Mouse (Mus musculus): Measurements from ENCODE around the gene Hpcal1. TPM values are rescaled to one million over a fixed set of nuclear protein-coding genes. Genes with fewer than 3 reads are reported as not detected.
"Not testable (repeated sequence)": the region's sequence is repeated elsewhere in the genome, so short reads cannot be mapped to it uniquely, and the experiment has no call there.

Gene Hpcal1
- polyA plus RNA-seq, 1 experiment: 76.2 TPM

- 89% methylated on average over 5 of the region's 5 CpGs for WGBS
- DNase-seq (ENCODE audit: low read depth in 1 of 2, low spot score in 2 of 2): no peak
- H3K36me3 ChIP-seq (ENCODE audit: control insufficient read depth, insufficient read depth, low read length): no peaks in the 10 kb centered on the region
- TF ChIP-seq CTCF (IDR thresholded peaks at IDR 0.05; ENCODE audit: extremely low read depth, insufficient read depth, insufficient read length, insufficient replicate concordance) (no peak), POLR2A (IDR thresholded peaks at IDR 0.05; ENCODE audit: low read depth, low read length) (no peak)
- no peaks in the 10 kb centered on the region for H3K27me3 ChIP-seq (ENCODE audit: control insufficient read depth, insufficient read depth, low read length)
- no peak overlapping the region for H3K27ac ChIP-seq (ENCODE audit: insufficient read depth, low read length)
- no peaks in the 10 kb centered on the region; the same call in 1 of the 2 replicates for H3K4me1 ChIP-seq (ENCODE audit: control insufficient read depth, insufficient read depth, insufficient read length)
- no peak overlapping the region for H3K4me3 ChIP-seq (ENCODE audit: extremely low read depth, insufficient read depth, insufficient read length)
Measured at GRCm38 (mm10) chr12:17752828-17753227, 62.2 kb downstream of the Hpcal1 start.

GRCm38 (mm10) chr12:17754771-17755170 is 64.1 kb downstream of the Hpcal1 start:
- 96% methylated on average over 1 of the region's 1 CpGs for WGBS
- H3K27ac ChIP-seq (ENCODE audit: insufficient read depth, low read length): no peak overlapping the region
- TF ChIP-seq CTCF (IDR thresholded peaks at IDR 0.05; ENCODE audit: extremely low read depth, insufficient read depth, insufficient read length, insufficient replicate concordance) (no peak), POLR2A (IDR thresholded peaks at IDR 0.05; ENCODE audit: low read depth, low read length) (no peak)
- no peak for DNase-seq (ENCODE audit: low read depth in 1 of 2, low spot score in 2 of 2)
- no peaks in the 10 kb centered on the region for H3K36me3 ChIP-seq (ENCODE audit: control insufficient read depth, insufficient read depth, low read length)
- H3K27me3 ChIP-seq (ENCODE audit: control insufficient read depth, insufficient read depth, low read length): no peaks in the 10 kb centered on the region
- H3K4me3 ChIP-seq (ENCODE audit: extremely low read depth, insufficient read depth, insufficient read length): no peak overlapping the region
- H3K4me1 ChIP-seq (ENCODE audit: control insufficient read depth, insufficient read depth, insufficient read length): no peaks in the 10 kb centered on the region

GRCm38 (mm10) chr12:17756891-17757290 is 66.2 kb downstream of the Hpcal1 start:
- no peak for TF ChIP-seq POLR2A (IDR thresholded peaks at IDR 0.05; ENCODE audit: low read depth, low read length)
- TF ChIP-seq CTCF (IDR thresholded peaks at IDR 0.05; ENCODE audit: extremely low read depth, insufficient read depth, insufficient read length, insufficient replicate concordance): no peak
- Histone ChIP-seq H3K27ac (ENCODE audit: insufficient read depth, low read length) (no peak overlapping the region), H3K27me3 (ENCODE audit: control insufficient read depth, insufficient read depth, low read length) (no peaks in the 10 kb centered on the region), H3K36me3 (ENCODE audit: control insufficient read depth, insufficient read depth, low read length) (no peaks in the 10 kb centered on the region), H3K4me3 (ENCODE audit: extremely low read depth, insufficient read depth, insufficient read length) (no peak overlapping the region), H3K4me1 (ENCODE audit: control insufficient read depth, insufficient read depth, insufficient read length) (no peaks in the 10 kb centered on the region)
- DNase-seq (ENCODE audit: low read depth in 1 of 2, low spot score in 2 of 2): no peak
- WGBS: 86% methylated on average over 4 of the region's 4 CpGs

- Histone ChIP-seq H3K4me1 (ENCODE audit: control insufficient read depth, insufficient read depth, insufficient read length) (peaks cover 3% of the 10 kb centered on the region; the same call in 1 of the 2 replicates), H3K4me3 (ENCODE audit: extremely low read depth, insufficient read depth, insufficient read length) (no peak overlapping the region), H3K27ac (ENCODE audit: insufficient read depth, low read length) (no peak overlapping the region), H3K27me3 (ENCODE audit: control insufficient read depth, insufficient read depth, low read length) (no peaks in the 10 kb centered on the region), H3K36me3 (ENCODE audit: control insufficient read depth, insufficient read depth, low read length) (no peaks in the 10 kb centered on the region)
- DNase-seq (ENCODE audit: low read depth in 1 of 2, low spot score in 2 of 2): no peak
- 73% methylated on average over 6 of the region's 6 CpGs for WGBS
- no peak for TF ChIP-seq POLR2A (IDR thresholded peaks at IDR 0.05; ENCODE audit: low read depth, low read length)
- no peak for TF ChIP-seq CTCF (IDR thresholded peaks at IDR 0.05; ENCODE audit: extremely low read depth, insufficient read depth, insufficient read length, insufficient replicate concordance)
Measured at GRCm38 (mm10) chr12:17762286-17762933, 71.8 kb downstream of the Hpcal1 start.

GRCm38 (mm10) chr12:17763054-17763453 is 72.4 kb downstream of the Hpcal1 start:
- Histone ChIP-seq H3K36me3 (ENCODE audit: control insufficient read depth, insufficient read depth, low read length) (no peaks in the 10 kb centered on the region), H3K4me1 (ENCODE audit: control insufficient read depth, insufficient read depth, insufficient read length) (peaks cover 3% of the 10 kb centered on the region; the same call in 1 of the 2 replicates), H3K4me3 (ENCODE audit: extremely low read depth, insufficient read depth, insufficient read length) (no peak overlapping the region), H3K27me3 (ENCODE audit: control insufficient read depth, insufficient read depth, low read length) (no peaks in the 10 kb centered on the region), H3K27ac (ENCODE audit: insufficient read depth, low read length) (no peak overlapping the region)
- no peak for DNase-seq (ENCODE audit: low read depth in 1 of 2, low spot score in 2 of 2)
- no peak for TF ChIP-seq POLR2A (IDR thresholded peaks at IDR 0.05; ENCODE audit: low read depth, low read length)
- no peak for TF ChIP-seq CTCF (IDR thresholded peaks at IDR 0.05; ENCODE audit: extremely low read depth, insufficient read depth, insufficient read length, insufficient replicate concordance)

GRCm38 (mm10) chr12:17764005-17764404 is 73.3 kb downstream of the Hpcal1 start:
- WGBS: 88% methylated on average over 3 of the region's 3 CpGs
- no peak overlapping the region for H3K27ac ChIP-seq (ENCODE audit: insufficient read depth, low read length)
- H3K27me3 ChIP-seq (ENCODE audit: control insufficient read depth, insufficient read depth, low read length): no peaks in the 10 kb centered on the region
- no peaks in the 10 kb centered on the region for H3K36me3 ChIP-seq (ENCODE audit: control insufficient read depth, insufficient read depth, low read length)
- H3K4me1 ChIP-seq (ENCODE audit: control insufficient read depth, insufficient read depth, insufficient read length): peaks cover 3% of the 10 kb centered on the region; the same call in 1 of the 2 replicates
- no peak for DNase-seq (ENCODE audit: low read depth in 1 of 2, low spot score in 2 of 2)
- H3K4me3 ChIP-seq (ENCODE audit: extremely low read depth, insufficient read depth, insufficient read length): no peak overlapping the region
- TF ChIP-seq CTCF (IDR thresholded peaks at IDR 0.05; ENCODE audit: extremely low read depth, insufficient read depth, insufficient read length, insufficient replicate concordance) (no peak), POLR2A (IDR thresholded peaks at IDR 0.05; ENCODE audit: low read depth, low read length) (no peak)

GRCm38 (mm10) chr12:17767567-17767966 is 76.9 kb downstream of the Hpcal1 start:
- not testable (repeated sequence) for H3K4me1 ChIP-seq (ENCODE audit: control insufficient read depth, insufficient read depth, insufficient read length); H3K4me3 ChIP-seq (ENCODE audit: extremely low read depth, insufficient read depth, insufficient read length); H3K36me3 ChIP-seq (ENCODE audit: control insufficient read depth, insufficient read depth, low read length); DNase-seq (ENCODE audit: low read depth in 1 of 2, low spot score in 2 of 2); H3K27ac ChIP-seq (ENCODE audit: insufficient read depth, low read length); H3K27me3 ChIP-seq (ENCODE audit: control insufficient read depth, insufficient read depth, low read length)
- WGBS: 81% methylated on average over 1 of the region's 1 CpGs
